Mouse (Mus musculus) right cerebral cortex, adult 18-20 months (tissue): ENCODE measurements at regions not wholly inside any gene's neighbourhood (a gene's known extent, or its start where the extent isn't known, plus 50 kb on each side); places are given as distances from the start of the nearest gene placed in this dataset.
A peak's percentile ranks its signal among the peaks of the same experiment; 100 is the strongest.

Experiments
- DNase-seq: peaks from one replicate; pipeline ENCODE4 v3.0.0; 2022; ENCODE audit warnings: mixed read lengths

- DNase-seq = no peak
Observed at GRCm38 (mm10) chr1:136723839-136724443, 99.2 kb downstream of the Zfp281 start.

- DNase-seq = no peak
Observed at GRCm38 (mm10) chr1:136725242-136725641, 100.5 kb downstream of the Zfp281 start.

- DNase-seq = no peak
Observed at GRCm38 (mm10) chr1:136726145-136726935, 101.6 kb downstream of the Zfp281 start.

- DNase-seq = no peak
Observed at GRCm38 (mm10) chr1:136727868-136728631, 103.3 kb downstream of the Zfp281 start.

- no peak for DNase-seq
Observed at GRCm38 (mm10) chr1:136728632-136728944, 103.9 kb downstream of the Zfp281 start.

GRCm38 (mm10) chr1:136730638-136731037 is 105.9 kb downstream of the Zfp281 start:
- DNase-seq = peak; percentile 59

GRCm38 (mm10) chr1:136738030-136738429 is 113.3 kb downstream of the Zfp281 start:
- no peak for DNase-seq

- peak; percentile 86 for DNase-seq
Observed at GRCm38 (mm10) chr1:136739486-136739885, 114.8 kb downstream of the Zfp281 start.

GRCm38 (mm10) chr1:136741061-136741460 is 116.4 kb downstream of the Zfp281 start:
- peak; percentile 46 for DNase-seq

- no peak for DNase-seq
Observed at GRCm38 (mm10) chr1:136749188-136749587, 124.5 kb downstream of the Zfp281 start.

- no peak for DNase-seq
Observed at GRCm38 (mm10) chr1:136751464-136752191, 126.9 kb downstream of the Zfp281 start.

GRCm38 (mm10) chr1:136754286-136754685 is 129.6 kb downstream of the Zfp281 start:
- no peak for DNase-seq

- DNase-seq = no peak
Observed at GRCm38 (mm10) chr1:136758730-136759129, 134.0 kb downstream of the Zfp281 start.

- no peak for DNase-seq
Observed at GRCm38 (mm10) chr1:136759164-136759563, 134.5 kb downstream of the Zfp281 start.

- DNase-seq = no peak
Observed at GRCm38 (mm10) chr1:136761467-136761866, 136.8 kb downstream of the Zfp281 start.

GRCm38 (mm10) chr1:136768969-136769401 is 144.3 kb downstream of the Zfp281 start:
- DNase-seq = peak; percentile 18

- no peak for DNase-seq
Observed at GRCm38 (mm10) chr1:136773743-136774142, 149.0 kb downstream of the Zfp281 start.

- no peak for DNase-seq
Observed at GRCm38 (mm10) chr1:136776211-136776610, 151.5 kb downstream of the Zfp281 start.

- no peak for DNase-seq
Observed at GRCm38 (mm10) chr1:136777263-136777980, 152.7 kb downstream of the Zfp281 start.

GRCm38 (mm10) chr1:136779384-136779783 is 154.7 kb downstream of the Zfp281 start:
- no peak for DNase-seq

GRCm38 (mm10) chr1:136781561-136782025 is 156.9 kb downstream of the Zfp281 start:
- peak; percentile 40 for DNase-seq

GRCm38 (mm10) chr1:136782261-136782660 is 157.6 kb downstream of the Zfp281 start:
- no peak for DNase-seq
